In genomic region chr7:96152431-96152830, GRCm38 (mm10) we compare ENCODE assay signal across 8 mouse cellular contexts. TPM values are rescaled to one million over a fixed set of nuclear protein-coding genes. Genes with fewer than 3 reads are reported as not detected.
DNase-seq lines count a peak whose midpoint lies in the region; ATAC-seq and TF ChIP-seq lines count a peak whose summit lies in the region.

No protein-coding gene starts in this region.

- ATAC-seq in lung, embryonic 16.5 days (ENCODE audit: low read depth) = no peak
- ATAC-seq in stomach, embryonic 15.5 days (ENCODE audit: insufficient read depth, low FRiP score, low read depth) = no peak

- no peak for TF ChIP-seq POLR2A in lung, adult 2 months (IDR thresholded peaks at IDR 0.05; ENCODE audit: borderline replicate concordance, extremely low read depth, low read depth, low read length)

- H3K4me2 ChIP-seq in lung, embryonic 16.5 days (ENCODE audit: low read depth, low read length) = peak overlapping the region; percentile 57
- peak overlapping the region; percentile 58 for H3K4me2 ChIP-seq in stomach, embryonic 15.5 days

- TF ChIP-seq CTCF in lung, adult 2 months (IDR thresholded peaks at IDR 0.05; ENCODE audit: insufficient read depth, low read length) = no peak
- TF ChIP-seq CTCF in layer of hippocampus, adult 2 months (conservative IDR thresholded peaks at IDR 0.05) = no peak

- peak overlapping the region; percentile 49 for H3K4me3 ChIP-seq in lung, embryonic 16.5 days (ENCODE audit: low read length)
- H3K4me3 ChIP-seq in lung, adult 2 months (replicated peaks; ENCODE audit: extremely low read depth, low read depth, low read length) = no peak overlapping the region
- H3K4me3 ChIP-seq in forebrain, embryonic 10.5 days = peak overlapping the region; percentile 44
- peak overlapping the region; percentile 48 for H3K4me3 ChIP-seq in limb, embryonic 10.5 days
- H3K4me3 ChIP-seq in stomach, embryonic 15.5 days (replicated peaks) = no peak overlapping the region
- no peak overlapping the region for H3K4me3 ChIP-seq in layer of hippocampus, adult 2 months

- no peaks in the 10 kb centered on the region for H3K27me3 ChIP-seq in lung, embryonic 16.5 days (ENCODE audit: control insufficient read depth, insufficient read depth, low read depth, low read length)
- H3K27me3 ChIP-seq in forebrain, embryonic 10.5 days (ENCODE audit: poor library complexity, severe bottlenecking) = peaks cover 86% of the 10 kb centered on the region
- no peaks in the 10 kb centered on the region for H3K27me3 ChIP-seq in limb, embryonic 10.5 days (ENCODE audit: low read depth, poor library complexity, severe bottlenecking)
- H3K27me3 ChIP-seq in stomach, embryonic 15.5 days (replicated peaks) = no peaks in the 10 kb centered on the region

- no peaks in the 10 kb centered on the region for H3K36me3 ChIP-seq in lung, embryonic 16.5 days (ENCODE audit: control insufficient read depth, insufficient read depth, low read length)
- no peaks in the 10 kb centered on the region for H3K36me3 ChIP-seq in forebrain, embryonic 10.5 days (replicated peaks)
- H3K36me3 ChIP-seq in limb, embryonic 10.5 days = no peaks in the 10 kb centered on the region
- no peaks in the 10 kb centered on the region for H3K36me3 ChIP-seq in stomach, embryonic 15.5 days

- peaks cover 5% of the 10 kb centered on the region for H3K4me1 ChIP-seq in lung, embryonic 16.5 days (replicated peaks; ENCODE audit: control insufficient read depth, insufficient read depth, low read length)
- H3K4me1 ChIP-seq in lung, adult 2 months (ENCODE audit: control insufficient read depth, insufficient read depth, low read length) = no peaks in the 10 kb centered on the region
- peaks cover 25% of the 10 kb centered on the region for H3K4me1 ChIP-seq in forebrain, embryonic 10.5 days
- H3K4me1 ChIP-seq in limb, embryonic 10.5 days = peaks cover 15% of the 10 kb centered on the region
- H3K4me1 ChIP-seq in stomach, embryonic 15.5 days = 0 out of 2 replicates have a peak, but pooled peaks cover 2% of the 10 kb centered on the region

- DNase-seq in lung, adult 2 months = no peak
- peak; percentile 33 for DNase-seq in forebrain, embryonic 10.5 days (ENCODE audit: extremely low spot score, low spot score)
- DNase-seq in limb, embryonic 10.5 days (ENCODE audit: low spot score) = no peak
- DNase-seq in cerebellum, postnatal 10 days = no peak
- no peak for DNase-seq in adrenal gland, postnatal 10 days
- DNase-seq in layer of hippocampus, adult 2 months (ENCODE audit: low spot score in 2 of 2) = no peak

- WGBS in lung, embryonic 16.5 days = 30% methylated on average over 4 of the region's 4 CpGs
- 27% methylated on average over 4 of the region's 4 CpGs for WGBS in lung, adult 2 months
- 1% methylated on average over 4 of the region's 4 CpGs for WGBS in forebrain, embryonic 10.5 days
- 14% methylated on average over 4 of the region's 4 CpGs for WGBS in limb, embryonic 10.5 days
- WGBS in stomach, embryonic 15.5 days = 16% methylated on average over 4 of the region's 4 CpGs

- peak overlapping the region; percentile 61; the same call in 1 of the 2 replicates for H3K9ac ChIP-seq in lung, embryonic 16.5 days (ENCODE audit: low read length)
- H3K9ac ChIP-seq in stomach, embryonic 15.5 days = no peak overlapping the region

- no peaks in the 10 kb centered on the region for H3K9me3 ChIP-seq in lung, embryonic 16.5 days (ENCODE audit: control insufficient read depth, low read length)
- no peaks in the 10 kb centered on the region for H3K9me3 ChIP-seq in forebrain, embryonic 10.5 days
- no peaks in the 10 kb centered on the region for H3K9me3 ChIP-seq in limb, embryonic 10.5 days (replicated peaks)
- no peaks in the 10 kb centered on the region for H3K9me3 ChIP-seq in stomach, embryonic 15.5 days

- H3K27ac ChIP-seq in lung, embryonic 16.5 days (ENCODE audit: low read length) = peak overlapping the region; percentile 46; the same call in 1 of the 2 replicates
- H3K27ac ChIP-seq in forebrain, embryonic 10.5 days = peak overlapping the region; percentile 80
- H3K27ac ChIP-seq in limb, embryonic 10.5 days = peak overlapping the region; percentile 83
- 0 out of 2 replicates have a peak overlapping the region, but pooled peaks have one; percentile 59 for H3K27ac ChIP-seq in stomach, embryonic 15.5 days
- H3K27ac ChIP-seq in layer of hippocampus, adult 2 months = no peak overlapping the region

RNA-seq across cellular contexts. Expression of gene Tenm4, which starts 18.6 kb away (rescaled TPM):
- 17.7 and 18.5 TPM in 2 replicates for polyA plus RNA-seq in lung, embryonic 16.5 days (2015; fragmentation: Nextera tagmentation; extraction: Ambion mirVana)
- polyA plus RNA-seq in lung, adult 2 months (2012; rRNA removed) = 0.98 and 1.3 TPM in 2 replicates
- polyA plus RNA-seq in forebrain, embryonic 10.5 days (2016; fragmentation: Nextera tagmentation; extraction: Ambion mirVana) = 22.1 and 27.9 TPM in 2 replicates
- 25.1 and 32.1 TPM in 2 replicates for polyA plus RNA-seq in limb, embryonic 10.5 days (2016; fragmentation: Nextera tagmentation; extraction: Ambion mirVana)
- polyA plus RNA-seq in stomach, embryonic 15.5 days (2015; fragmentation: Nextera tagmentation; extraction: Ambion mirVana) = 24.0 and 26.2 TPM in 2 replicates
- total RNA-seq in adrenal gland, postnatal 10 days (2021) = 10 to 100 TPM; 15.6 to 22.3 TPM
- 100 to 1,000 TPM; 111 to 131 TPM for total RNA-seq in layer of hippocampus, adult 2 months (2021)

Comparison
In these comparisons a context has a peak if more than half of its experiments do, and no peak if none do; other contexts are left out.
1. H3K4me3 ChIP-seq: peak in lung, embryonic 16.5 days (single experiment), forebrain, embryonic 10.5 days (single experiment) and limb, embryonic 10.5 days (single experiment); none in lung, adult 2 months (single experiment), stomach, embryonic 15.5 days (single experiment) and layer of hippocampus, adult 2 months (single experiment).